Mouse (Mus musculus): ENCODE data around the gene Fam133b.
A peak's percentile ranks its signal among the peaks of the same experiment; 100 is the strongest.
"Not testable (repeated sequence)": the region's sequence is repeated elsewhere in the genome, so short reads cannot be mapped to it uniquely, and the experiment has no call there.

The Fam133b gene

GRCm38 (mm10) chr5:3520493-3521359 lies 22.9 kb upstream of the Fam133b start:
- DNase-seq (ENCODE audit: low spot score), result no peak

GRCm38 (mm10) chr5:3521741-3522140 lies 21.9 kb upstream of the Fam133b start:
- no peak for DNase-seq (ENCODE audit: low spot score)

- DNase-seq (ENCODE audit: low spot score), result no peak
Observed at GRCm38 (mm10) chr5:3522826-3523225, 20.8 kb upstream of the Fam133b start.

GRCm38 (mm10) chr5:3527041-3527691 lies 16.5 kb upstream of the Fam133b start:
- DNase-seq (ENCODE audit: low spot score), result no peak

GRCm38 (mm10) chr5:3529585-3530189 lies 13.9 kb upstream of the Fam133b start:
- DNase-seq (ENCODE audit: low spot score), result no peak

GRCm38 (mm10) chr5:3532048-3532447 lies 11.6 kb upstream of the Fam133b start:
- not testable (repeated sequence) for DNase-seq (ENCODE audit: low spot score)

GRCm38 (mm10) chr5:3536592-3537212 lies 6.9 kb upstream of the Fam133b start:
- DNase-seq (ENCODE audit: low spot score), result no peak

GRCm38 (mm10) chr5:3538505-3539472 lies 4.8 kb upstream of the Fam133b start:
- DNase-seq (ENCODE audit: low spot score), result no peak

- no peak for DNase-seq (ENCODE audit: low spot score)
Observed at GRCm38 (mm10) chr5:3541871-3542270, 1.8 kb upstream of the Fam133b start.

GRCm38 (mm10) chr5:3544480-3544769 lies 792 bp downstream of the Fam133b start:
- no peak for DNase-seq (ENCODE audit: low spot score)

- DNase-seq (ENCODE audit: low spot score), result no peak
Observed at GRCm38 (mm10) chr5:3546226-3546625, 2.6 kb downstream of the Fam133b start.

- no peak for DNase-seq (ENCODE audit: low spot score)
Observed at GRCm38 (mm10) chr5:3551481-3551880, 7.8 kb downstream of the Fam133b start.

GRCm38 (mm10) chr5:3554198-3554597 lies 10.6 kb downstream of the Fam133b start:
- DNase-seq (ENCODE audit: low spot score), result no peak

- DNase-seq (ENCODE audit: low spot score), result no peak
Observed at GRCm38 (mm10) chr5:3571266-3571665, 27.6 kb downstream of the Fam133b start, which contains the start of gene 1700109H08Rik. Gene 1700109H08Rik, plus strand, starts transcription at chr5:3571566.

- DNase-seq (ENCODE audit: low spot score), result no peak
Observed at GRCm38 (mm10) chr5:3574825-3575224, 31.2 kb downstream of the Fam133b start.

- DNase-seq (ENCODE audit: low spot score), result no peak
Observed at GRCm38 (mm10) chr5:3577939-3578338, 34.3 kb downstream of the Fam133b start.

- no peak for DNase-seq (ENCODE audit: low spot score)
Observed at GRCm38 (mm10) chr5:3579066-3579465, 35.4 kb downstream of the Fam133b start.

GRCm38 (mm10) chr5:3595693-3596398 lies 52.2 kb downstream of the Fam133b start, which contains the start of gene Pex1:
Gene Pex1, plus strand, starts transcription at chr5:3596066.
- peak; percentile 88 for DNase-seq (ENCODE audit: low spot score)

GRCm38 (mm10) chr5:3596399-3596766 lies 52.8 kb downstream of the Fam133b start, which contains the start of gene Rbm48:
Gene Rbm48, minus strand, starts transcription at chr5:3596585.
- peak; percentile 68 for DNase-seq (ENCODE audit: low spot score)

- no peak for DNase-seq (ENCODE audit: low spot score)
Observed at GRCm38 (mm10) chr5:3597171-3597570, 53.5 kb downstream of the Fam133b start.

GRCm38 (mm10) chr5:3598766-3599165 lies 55.1 kb downstream of the Fam133b start:
- DNase-seq (ENCODE audit: low spot score), result no peak

Data from ovary, postnatal 14 days (tissue).